9 mouse cellular contexts compared by ENCODE assay signal in genomic region chr11:73223966-73224365, GRCm38 (mm10). TPM values are rescaled to one million over a fixed set of nuclear protein-coding genes. Genes with fewer than 3 reads are reported as not detected.
DNase-seq lines count a peak whose midpoint lies in the region; ATAC-seq and TF ChIP-seq lines count a peak whose summit lies in the region.
"Had no signal": no experiment of that assay in that cellular context is flagged by ENCODE, and none has a peak within 500 bp of the region (broad histone marks: within the 10 kb centered on the region; RNA-seq: fewer than 3 reads in every experiment).

No protein-coding gene starts in this region.

- no peaks in the 10 kb centered on the region for H3K4me1 ChIP-seq in heart, embryonic 11.5 days (ENCODE audit: control insufficient read depth, insufficient read depth, low read length)
- no peaks in the 10 kb centered on the region for H3K4me1 ChIP-seq in MEL (ENCODE audit: control insufficient read depth in 1 of 2, insufficient read depth in 2 of 2, low read length in 2 of 2)
- H3K4me1 ChIP-seq in hindbrain, embryonic 14.5 days (replicated peaks; ENCODE audit: control insufficient read depth, insufficient read depth, low read length) = no peaks in the 10 kb centered on the region
- H3K4me1 ChIP-seq in midbrain, embryonic 13.5 days (replicated peaks) = no peaks in the 10 kb centered on the region
- H3K4me1 ChIP-seq: lung, embryonic 15.5 days had no signal

- TF ChIP-seq CTCF in MEL (IDR thresholded peaks at IDR 0.05 in 2 of 3, conservative IDR thresholded peaks at IDR 0.05 in 1 of 3; ENCODE audit: control insufficient read depth in 1 of 3, insufficient read depth in 1 of 3, low read depth in 2 of 3, low read length in 3 of 3, poor library complexity in 1 of 3, severe bottlenecking in 1 of 3) = peak in 2 of 3 experiments; percentile 12 to 40; a peak in 2 of 6 replicates

- ATAC-seq in heart, embryonic 11.5 days (replicated peaks; ENCODE audit: insufficient number of reproducible peaks, low FRiP score, low TSS enrichment) = 0 out of 2 replicates have a peak, but pooled peaks have one; percentile 14
- ATAC-seq in erythroblast, adult 5-6 weeks (replicated peaks; ENCODE audit: low FRiP score, poor library complexity, severe bottlenecking) = peak; percentile 55
- no peak for ATAC-seq in hindbrain, embryonic 14.5 days (ENCODE audit: low FRiP score)
- no peak for ATAC-seq in midbrain, embryonic 13.5 days

- no peak overlapping the region for H3K4me2 ChIP-seq in heart, embryonic 11.5 days
- no peak overlapping the region for H3K4me2 ChIP-seq in hindbrain, embryonic 14.5 days (replicated peaks)
- H3K4me2 ChIP-seq in midbrain, embryonic 13.5 days (replicated peaks) = no peak overlapping the region
- H3K4me2 ChIP-seq: lung, embryonic 15.5 days had no signal

- no peak for TF ChIP-seq POLR2A in MEL (IDR thresholded peaks at IDR 0.05; ENCODE audit: control insufficient read depth in 1 of 2, insufficient read depth in 1 of 2, low read depth in 1 of 2, low read length in 2 of 2, poor library complexity in 1 of 2)

- no peaks in the 10 kb centered on the region for H3K27me3 ChIP-seq in heart, embryonic 11.5 days (ENCODE audit: control insufficient read depth, insufficient read depth, low read length)
- H3K27me3 ChIP-seq in MEL (ENCODE audit: control insufficient read depth in 1 of 2, insufficient read depth in 2 of 2, low read length in 2 of 2) = no peaks in the 10 kb centered on the region
- no peaks in the 10 kb centered on the region for H3K27me3 ChIP-seq in hindbrain, embryonic 14.5 days (ENCODE audit: control insufficient read depth, insufficient read depth, low read length)
- no peaks in the 10 kb centered on the region for H3K27me3 ChIP-seq in midbrain, embryonic 13.5 days
- H3K27me3 ChIP-seq: lung, embryonic 15.5 days had no signal

- TF ChIP-seq EP300 in MEL (IDR thresholded peaks at IDR 0.05; ENCODE audit: low read depth in 1 of 2, low read length in 2 of 2) = no peak

- no peaks in the 10 kb centered on the region for H3K36me3 ChIP-seq in heart, embryonic 11.5 days (ENCODE audit: control insufficient read depth, insufficient read depth, low read length)
- no peaks in the 10 kb centered on the region for H3K36me3 ChIP-seq in MEL (ENCODE audit: control insufficient read depth in 1 of 2, insufficient read depth in 2 of 2, low read length in 2 of 2)
- H3K36me3 ChIP-seq in hindbrain, embryonic 14.5 days (replicated peaks; ENCODE audit: control insufficient read depth, insufficient read depth) = no peaks in the 10 kb centered on the region
- no peaks in the 10 kb centered on the region for H3K36me3 ChIP-seq in midbrain, embryonic 13.5 days
- H3K36me3 ChIP-seq: lung, embryonic 15.5 days had no signal

- no peak for DNase-seq in heart, adult 11 months
- DNase-seq in MEL (ENCODE audit: low read depth, low spot score) = peak; percentile 18
- DNase-seq in lung, postnatal 14 days = peak; percentile 40
- DNase-seq in layer of hippocampus, postnatal 25 days (ENCODE audit: extremely low spot score in 1 of 2, low spot score in 1 of 2) = no peak
- DNase-seq in hindbrain, embryonic 14.5 days (ENCODE audit: low spot score) = no peak

- no peaks in the 10 kb centered on the region for H3K79me2 ChIP-seq in MEL (ENCODE audit: control insufficient read depth, insufficient read depth, low read length, poor library complexity)

- no peaks in the 10 kb centered on the region for H3K9me3 ChIP-seq in heart, embryonic 11.5 days (replicated peaks; ENCODE audit: control insufficient read depth, low read length)
- H3K9me3 ChIP-seq in MEL (replicated peaks; ENCODE audit: insufficient read depth, low read length) = no peaks in the 10 kb centered on the region
- H3K9me3 ChIP-seq in hindbrain, embryonic 14.5 days (ENCODE audit: control insufficient read depth, low read length) = no peaks in the 10 kb centered on the region
- peaks cover 4% of the 10 kb centered on the region for H3K9me3 ChIP-seq in midbrain, embryonic 13.5 days
- H3K9me3 ChIP-seq: lung, embryonic 15.5 days had no signal

- no peak; the same call in 1 of the 2 replicates for TF ChIP-seq RAD21 in MEL (IDR thresholded peaks at IDR 0.05; ENCODE audit: low read depth, low read length)

- no peak overlapping the region for H3K27ac ChIP-seq in heart, embryonic 11.5 days (ENCODE audit: low read depth, low read length)
- no peak overlapping the region for H3K27ac ChIP-seq in MEL (ENCODE audit: control insufficient read depth, low read depth, low read length)
- H3K27ac ChIP-seq in hindbrain, embryonic 14.5 days = no peak overlapping the region
- no peak overlapping the region for H3K27ac ChIP-seq in midbrain, embryonic 13.5 days
- H3K27ac ChIP-seq: lung, embryonic 15.5 days had no signal

- 64% methylated on average over 2 of the region's 2 CpGs for WGBS in heart, embryonic 11.5 days (ENCODE audit: insufficient replicate concordance)
- 70% methylated on average over 2 of the region's 2 CpGs for WGBS in hindbrain, embryonic 14.5 days
- WGBS in midbrain, embryonic 13.5 days = 78% methylated on average over 2 of the region's 2 CpGs

- no peak overlapping the region for H3K4me3 ChIP-seq in heart, embryonic 11.5 days (ENCODE audit: low read depth, low read length)
- H3K4me3 ChIP-seq in MEL (ENCODE audit: control insufficient read depth in 1 of 2, insufficient read depth in 1 of 2, low read depth in 2 of 2, low read length in 2 of 2) = no peak overlapping the region
- H3K4me3 ChIP-seq in hindbrain, embryonic 14.5 days (replicated peaks; ENCODE audit: low read length) = no peak overlapping the region
- H3K4me3 ChIP-seq in midbrain, embryonic 13.5 days (replicated peaks) = no peak overlapping the region
- H3K4me3 ChIP-seq: lung, embryonic 15.5 days had no signal

- no peak overlapping the region for H3K9ac ChIP-seq in heart, embryonic 11.5 days (ENCODE audit: low read depth, low read length)
- no peak overlapping the region for H3K9ac ChIP-seq in MEL (ENCODE audit: control insufficient read depth, low read depth, low read length, poor library complexity, severe bottlenecking)
- no peak overlapping the region for H3K9ac ChIP-seq in hindbrain, embryonic 14.5 days
- H3K9ac ChIP-seq in midbrain, embryonic 13.5 days (replicated peaks) = no peak overlapping the region
- H3K9ac ChIP-seq: lung, embryonic 15.5 days had no signal

RNA-seq across cellular contexts. Expression of gene Trpv1, which starts 10.1 kb away (rescaled TPM):
- 0.16 TPM in 1 of 2 replicates, not detected in the other for polyA plus RNA-seq in heart, embryonic 11.5 days (2014; fragmentation: Nextera tagmentation; extraction: Ambion mirVana)
- total RNA-seq in MEL (2012; rRNA removed) = not detected in 2 replicates
- not detected for polyA plus RNA-seq in MEL (2012; ENCODE audit: insufficient read depth in 1 of 2, insufficient read length in 2 of 2, low read depth in 1 of 2, low replicate concordance in 2 of 2, missing spikeins in 1 of 2)
- total RNA-seq in erythroblast, adult 5-6 weeks (2015; ENCODE audit: low replicate concordance) = not detected in 2 replicates
- total RNA-seq in erythroblast, adult 5-6 weeks (2017; ENCODE audit: low replicate concordance) = not detected in 2 replicates
- under 1 TPM in 1 of 2 experiments, not detected in 1; 0.12 TPM for total RNA-seq in layer of hippocampus, postnatal 25 days (2021)
- polyA plus RNA-seq in hindbrain, embryonic 14.5 days (2014; fragmentation: Nextera tagmentation; extraction: Ambion mirVana) = 0.16 and 0.29 TPM in 2 replicates
- polyA plus RNA-seq in midbrain, embryonic 13.5 days (2015; fragmentation: Nextera tagmentation; extraction: Ambion mirVana) = 0.18 and 0.22 TPM in 2 replicates
- polyA plus RNA-seq: lung, embryonic 15.5 days had no signal

RNA-seq across cellular contexts. Expression of gene Shpk, which starts 24.7 kb away (rescaled TPM):
- polyA plus RNA-seq in heart, embryonic 11.5 days (2014; fragmentation: Nextera tagmentation; extraction: Ambion mirVana) = 0.31 and 0.94 TPM in 2 replicates
- 1.0 and 1.4 TPM in 2 replicates for total RNA-seq in MEL (2012; rRNA removed)
- polyA plus RNA-seq in MEL (2012; ENCODE audit: insufficient read depth in 1 of 2, insufficient read length in 2 of 2, low read depth in 1 of 2, low replicate concordance in 2 of 2, missing spikeins in 1 of 2) = 1 to 10 TPM in 1 of 2 experiments, not detected in 1; 1.6 TPM
- total RNA-seq in erythroblast, adult 5-6 weeks (2015; ENCODE audit: low replicate concordance) = 2.1 TPM in 1 of 2 replicates, not detected in the other
- total RNA-seq in erythroblast, adult 5-6 weeks (2017; ENCODE audit: low replicate concordance) = 1.5 and 2.4 TPM in 2 replicates
- total RNA-seq in layer of hippocampus, postnatal 25 days (2021) = 1 to 10 TPM; 3.0 to 4.1 TPM
- polyA plus RNA-seq in hindbrain, embryonic 14.5 days (2014; fragmentation: Nextera tagmentation; extraction: Ambion mirVana) = 1.6 and 2.5 TPM in 2 replicates
- 1.7 and 1.8 TPM in 2 replicates for polyA plus RNA-seq in midbrain, embryonic 13.5 days (2015; fragmentation: Nextera tagmentation; extraction: Ambion mirVana)

RNA-seq across cellular contexts. Expression of gene Ctns, which starts 25.1 kb away (rescaled TPM):
- polyA plus RNA-seq in heart, embryonic 11.5 days (2014; fragmentation: Nextera tagmentation; extraction: Ambion mirVana) = 12.7 and 14.9 TPM in 2 replicates
- total RNA-seq in MEL (2012; rRNA removed) = 5.1 and 5.4 TPM in 2 replicates
- 1 to 10 TPM in 1 of 2 experiments, not detected in 1; 9.4 TPM for polyA plus RNA-seq in MEL (2012; ENCODE audit: insufficient read depth in 1 of 2, insufficient read length in 2 of 2, low read depth in 1 of 2, low replicate concordance in 2 of 2, missing spikeins in 1 of 2)
- total RNA-seq in erythroblast, adult 5-6 weeks (2015; ENCODE audit: low replicate concordance) = 2.3 and 6.0 TPM in 2 replicates
- 3.5 and 6.0 TPM in 2 replicates for total RNA-seq in erythroblast, adult 5-6 weeks (2017; ENCODE audit: low replicate concordance)
- total RNA-seq in layer of hippocampus, postnatal 25 days (2021) = 10 to 100 TPM; 16.5 to 23.0 TPM
- polyA plus RNA-seq in hindbrain, embryonic 14.5 days (2014; fragmentation: Nextera tagmentation; extraction: Ambion mirVana) = 17.6 and 17.7 TPM in 2 replicates
- polyA plus RNA-seq in midbrain, embryonic 13.5 days (2015; fragmentation: Nextera tagmentation; extraction: Ambion mirVana) = 21.1 and 22.1 TPM in 2 replicates

RNA-seq across cellular contexts. Expression of gene Trpv3, which starts 43.2 kb away (rescaled TPM):
- polyA plus RNA-seq in heart, embryonic 11.5 days (2014; fragmentation: Nextera tagmentation; extraction: Ambion mirVana) = 0.03 TPM in 2 replicates
- not detected in 2 replicates for total RNA-seq in MEL (2012; rRNA removed)
- not detected for polyA plus RNA-seq in MEL (2012; ENCODE audit: insufficient read depth in 1 of 2, insufficient read length in 2 of 2, low read depth in 1 of 2, low replicate concordance in 2 of 2, missing spikeins in 1 of 2)
- not detected in 2 replicates for total RNA-seq in erythroblast, adult 5-6 weeks (2015; ENCODE audit: low replicate concordance)
- total RNA-seq in erythroblast, adult 5-6 weeks (2017; ENCODE audit: low replicate concordance) = not detected in 2 replicates
- under 1 TPM; 0.34 to 0.40 TPM for total RNA-seq in layer of hippocampus, postnatal 25 days (2021)
- polyA plus RNA-seq in hindbrain, embryonic 14.5 days (2014; fragmentation: Nextera tagmentation; extraction: Ambion mirVana) = 0.27 and 0.32 TPM in 2 replicates
- not detected in 2 replicates for polyA plus RNA-seq in midbrain, embryonic 13.5 days (2015; fragmentation: Nextera tagmentation; extraction: Ambion mirVana)

RNA-seq across cellular contexts. Expression of gene Tax1bp3, which starts 47.1 kb away (rescaled TPM):
- polyA plus RNA-seq in heart, embryonic 11.5 days (2014; fragmentation: Nextera tagmentation; extraction: Ambion mirVana) = 264 and 272 TPM in 2 replicates
- 12.6 and 13.1 TPM in 2 replicates for total RNA-seq in MEL (2012; rRNA removed)
- 10 to 100 TPM in 1 of 2 experiments, not detected in 1; 30.9 TPM for polyA plus RNA-seq in MEL (2012; ENCODE audit: insufficient read depth in 1 of 2, insufficient read length in 2 of 2, low read depth in 1 of 2, low replicate concordance in 2 of 2, missing spikeins in 1 of 2)
- 3.1 and 4.4 TPM in 2 replicates for total RNA-seq in erythroblast, adult 5-6 weeks (2015; ENCODE audit: low replicate concordance)
- 2.5 and 4.0 TPM in 2 replicates for total RNA-seq in erythroblast, adult 5-6 weeks (2017; ENCODE audit: low replicate concordance)
- 10 to 100 TPM; 11.6 to 13.3 TPM for total RNA-seq in layer of hippocampus, postnatal 25 days (2021)
- 121 and 132 TPM in 2 replicates for polyA plus RNA-seq in hindbrain, embryonic 14.5 days (2014; fragmentation: Nextera tagmentation; extraction: Ambion mirVana)
- polyA plus RNA-seq in midbrain, embryonic 13.5 days (2015; fragmentation: Nextera tagmentation; extraction: Ambion mirVana) = 193 and 195 TPM in 2 replicates

Comparison
In these comparisons a context has a peak if more than half of its experiments do, and no peak if none do; other contexts are left out.
1. ATAC-seq: peak in heart, embryonic 11.5 days (single experiment) and erythroblast, adult 5-6 weeks (single experiment); none in hindbrain, embryonic 14.5 days (single experiment) and midbrain, embryonic 13.5 days (single experiment).
2. DNase-seq: peak in MEL (single experiment) and lung, postnatal 14 days (single experiment); none in heart, adult 11 months (single experiment), layer of hippocampus, postnatal 25 days (0 of 2) and hindbrain, embryonic 14.5 days (single experiment).